ENCODE assay signal across 8 mouse cellular contexts in the genomic region with DNA sequence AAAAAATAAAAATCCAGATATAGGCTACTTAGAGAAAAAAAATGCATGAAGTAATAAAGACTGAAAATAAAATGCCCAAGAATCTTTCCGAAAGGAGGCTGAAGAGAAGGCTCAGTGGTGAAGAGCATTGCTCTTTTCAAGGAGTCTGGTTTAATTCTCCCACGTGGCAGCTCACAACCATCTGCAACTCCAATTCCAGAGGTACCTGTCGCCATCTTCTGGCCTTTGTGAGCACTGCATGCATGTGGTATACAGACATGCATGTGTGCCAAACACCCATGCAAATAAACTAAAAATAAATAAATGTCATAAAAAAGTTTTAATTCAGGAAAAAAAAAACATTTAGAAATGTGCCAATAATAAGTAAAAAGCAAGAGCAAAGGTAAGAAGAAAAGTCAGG.
DNase-seq lines count a peak whose midpoint lies in the region; ATAC-seq lines count a peak whose summit lies in the region.

No protein-coding gene starts in this region.

- H3K4me2 ChIP-seq in forebrain, embryonic 14.5 days (ENCODE audit: low read length) = no peak overlapping the region
- H3K4me2 ChIP-seq in forebrain, embryonic 16.5 days (ENCODE audit: low read length) = no peak overlapping the region

- no peak overlapping the region for H3K9ac ChIP-seq in forebrain, embryonic 14.5 days (ENCODE audit: low read length)
- H3K9ac ChIP-seq in forebrain, embryonic 16.5 days (replicated peaks; ENCODE audit: low read depth, low read length) = no peak overlapping the region

- no peaks in the 10 kb centered on the region for H3K27me3 ChIP-seq in forebrain, embryonic 14.5 days (replicated peaks; ENCODE audit: control insufficient read depth, insufficient read depth, low read length)
- H3K27me3 ChIP-seq in forebrain, embryonic 16.5 days (replicated peaks; ENCODE audit: control insufficient read depth, insufficient read depth, low read length) = no peaks in the 10 kb centered on the region

- H3K36me3 ChIP-seq in forebrain, embryonic 14.5 days (ENCODE audit: control insufficient read depth, insufficient read depth, low read length) = no peaks in the 10 kb centered on the region
- H3K36me3 ChIP-seq in forebrain, embryonic 16.5 days (ENCODE audit: control insufficient read depth, insufficient read depth) = no peaks in the 10 kb centered on the region

- no peak overlapping the region for H3K27ac ChIP-seq in forebrain, embryonic 14.5 days (ENCODE audit: low read depth, low read length)
- no peak overlapping the region for H3K27ac ChIP-seq in forebrain, embryonic 16.5 days (ENCODE audit: low read length)

- WGBS in forebrain, embryonic 14.5 days = 41% methylated on average over 3 of the region's 3 CpGs
- 42% methylated on average over 3 of the region's 3 CpGs for WGBS in forebrain, embryonic 16.5 days

- no peaks in the 10 kb centered on the region for H3K9me3 ChIP-seq in forebrain, embryonic 14.5 days (replicated peaks; ENCODE audit: control insufficient read depth, low read length)
- no peaks in the 10 kb centered on the region for H3K9me3 ChIP-seq in forebrain, embryonic 16.5 days (ENCODE audit: control insufficient read depth, low read length)

- H3K4me1 ChIP-seq in forebrain, embryonic 14.5 days (ENCODE audit: control insufficient read depth, insufficient read depth, low read length) = no peaks in the 10 kb centered on the region
- H3K4me1 ChIP-seq in forebrain, embryonic 16.5 days (replicated peaks; ENCODE audit: control insufficient read depth, insufficient read depth, low read length) = no peaks in the 10 kb centered on the region

- DNase-seq in forebrain, embryonic 14.5 days (ENCODE audit: low spot score) = peak; percentile 34
- DNase-seq in urinary bladder, postnatal 14 days (ENCODE audit: low spot score) = peak; percentile 26
- no peak for DNase-seq in urinary bladder, adult 2 months (ENCODE audit: low spot score)
- peak; percentile 45 for DNase-seq in kidney, adult 9 months
- DNase-seq in retina, embryonic 14.5 days (ENCODE audit: low spot score) = peak; percentile 54
- DNase-seq in ovary, postnatal 14 days (ENCODE audit: low spot score) = no peak

- no peak overlapping the region for H3K4me3 ChIP-seq in forebrain, embryonic 14.5 days (ENCODE audit: low read depth, low read length)
- no peak overlapping the region for H3K4me3 ChIP-seq in forebrain, embryonic 16.5 days (replicated peaks; ENCODE audit: low read length)

- ATAC-seq in forebrain, embryonic 14.5 days = no peak
- no peak for ATAC-seq in forebrain, embryonic 16.5 days
- no peak for ATAC-seq in erythroblast, adult 5-6 weeks (replicated peaks; ENCODE audit: low FRiP score, poor library complexity, severe bottlenecking)

Comparison
In these comparisons a context has a peak if more than half of its experiments do, and no peak if none do; other contexts are left out.
1. DNase-seq: peak in forebrain, embryonic 14.5 days (single experiment), urinary bladder, postnatal 14 days (single experiment), kidney, adult 9 months (single experiment) and retina, embryonic 14.5 days (single experiment); none in urinary bladder, adult 2 months (single experiment) and ovary, postnatal 14 days (single experiment).